Mouse (Mus musculus) liver, postnatal 0 days (tissue): Measurements from ENCODE around the gene Spsb3. TPM values are rescaled to one million over a fixed set of nuclear protein-coding genes. Genes with fewer than 3 reads are reported as not detected.

Experiments
- ATAC-seq: fragments of 200-750 bp; cut with Nextera tagmentation; 2 replicates; pipeline ENCODE4 v1.8.0; 2017; ENCODE audit warnings: mild to moderate bottlenecking, moderate library complexity
- DNase-seq: peaks from one replicate; pipeline ENCODE4 v3.0.0-alpha.2; 2016
- H3K27ac ChIP-seq: fragments of 300-500 bp; sonication (generic); 2 replicates; pipeline ENCODE4 v1.5.1; 2014; ENCODE audit warnings: antibody characterized with exemption, moderate library complexity, mild to moderate bottlenecking, low read depth
- H3K27me3 ChIP-seq: fragments of 300-500 bp; sonication (generic); 2 replicates; pipeline ENCODE4 v1.6.1; 2014; ENCODE audit warnings: low read length, control low read depth, mixed read lengths; ENCODE audit not compliant: insufficient read depth
- H3K36me3 ChIP-seq: fragments of 300-500 bp; sonication (generic); replicated peaks from 2 replicates; pipeline ENCODE4 v1.6.1; 2014; ENCODE audit warnings: mild to moderate bottlenecking, control low read depth, low read length, moderate library complexity, mixed read lengths; ENCODE audit not compliant: insufficient read depth
- H3K4me1 ChIP-seq: fragments of 300-500 bp; sonication (generic); 2 replicates; pipeline ENCODE4 v1.6.1; 2014; ENCODE audit warnings: antibody characterized with exemption, mild to moderate bottlenecking, control low read depth; ENCODE audit not compliant: insufficient read depth
- H3K4me2 ChIP-seq: fragments of 300-500 bp; sonication (generic); 2 replicates; pipeline ENCODE4 v1.6.1; 2014; ENCODE audit warnings: low read depth, mild to moderate bottlenecking, low read length, moderate library complexity, mixed read lengths
- H3K4me3 ChIP-seq: fragments of 300-500 bp; sonication (generic); 2 replicates; pipeline ENCODE4 v1.5.1; 2014; ENCODE audit warnings: low read depth, low read length
- H3K9ac ChIP-seq: fragments of 300-500 bp; sonication (generic); replicated peaks from 2 replicates; pipeline ENCODE4 v1.6.1; 2014; ENCODE audit warnings: mild to moderate bottlenecking, moderate library complexity
- H3K9me3 ChIP-seq: fragments of 300-500 bp; sonication (generic); 2 replicates; pipeline ENCODE4 v1.6.1; 2016; ENCODE audit warnings: mild to moderate bottlenecking, control low read depth, low read length, mixed read lengths
- CTCF ChIP-seq: sonication (generic); IDR thresholded peaks from 2 replicates; pipeline ENCODE4 v1.5.1; 2016; ENCODE audit warnings: antibody characterized with exemption, low read depth
- EP300 ChIP-seq: IDR thresholded peaks from 2 replicates; pipeline ENCODE4 v1.6.1; 2016; ENCODE audit warnings: antibody characterized with exemption, low read depth, mild to moderate bottlenecking
- WGBS: fragments of 180-500 bp; shearing (Covaris S2); extraction: QIAGEN DNeasy Blood & Tissue Kit; methylation state at CpG from one replicate; pipeline ENCODE4 v1.1.7; 2014; ENCODE audit not compliant: insufficient replicate concordance; 5-methylcytosine and 5-hydroxymethylcytosine counted together
- polyA plus RNA-seq: library from polyadenylated mRNA; unstranded; fragments of >200 nt; fragmentation: Nextera tagmentation; extraction: Ambion mirVana; gene quantifications from 2 replicates; pipeline ENCODE4 v1.2.1, GENCODE M21; 2015

The Spsb3 gene
- polyA plus RNA-seq, 1 experiment from 2014 or later: 45.5 TPM

GRCm38 (mm10) chr17:24903767-24904166 is 17.3 kb downstream of the Spsb3 start:
- ATAC-seq (no peak), DNase-seq (no peak)
- H3K36me3 ChIP-seq: peaks cover 93% of the 10 kb centered on the region
- TF ChIP-seq CTCF (no peak), EP300 (no peak)
- H3K9me3 ChIP-seq: no peaks in the 10 kb centered on the region
- H3K27me3 ChIP-seq: no peaks in the 10 kb centered on the region
- 93% methylated on average over 9 of the region's 9 CpGs for WGBS
- peaks cover 14% of the 10 kb centered on the region for H3K4me1 ChIP-seq
- no peak overlapping the region for H3K4me2 ChIP-seq
- peak overlapping the region; percentile 89 for H3K27ac ChIP-seq
- H3K9ac ChIP-seq: 0 out of 2 replicates have a peak overlapping the region, but pooled peaks have one; percentile 3
- H3K4me3 ChIP-seq: no peak overlapping the region

GRCm38 (mm10) chr17:24907591-24907990 is 21.1 kb downstream of the Spsb3 start:
- Histone ChIP-seq H3K27me3 (no peaks in the 10 kb centered on the region), H3K4me3 (no peak overlapping the region), H3K4me2 (no peak overlapping the region), H3K9ac (no peak overlapping the region; the same call in 1 of the 2 replicates), H3K4me1 (peaks cover 6% of the 10 kb centered on the region; the same call in 1 of the 2 replicates), H3K27ac (peak overlapping the region; percentile 18; the same call in 1 of the 2 replicates), H3K9me3 (no peaks in the 10 kb centered on the region), H3K36me3 (peaks cover 88% of the 10 kb centered on the region)
- 92% methylated on average over 2 of the region's 2 CpGs for WGBS
- ATAC-seq: peak; percentile 8; the same call in 1 of the 2 replicates
- TF ChIP-seq EP300 (no peak), CTCF (no peak)
- no peak for DNase-seq

- no peaks in the 10 kb centered on the region for H3K9me3 ChIP-seq
Measured at GRCm38 (mm10) chr17:24913984-24914383, 27.5 kb downstream of the Spsb3 start.

GRCm38 (mm10) chr17:24923246-24923645 is 36.8 kb downstream of the Spsb3 start:
- Histone ChIP-seq H3K27me3 (no peaks in the 10 kb centered on the region), H3K4me1 (no peaks in the 10 kb centered on the region), H3K36me3 (peaks cover 70% of the 10 kb centered on the region), H3K4me2 (no peak overlapping the region), H3K27ac (no peak overlapping the region), H3K9me3 (no peaks in the 10 kb centered on the region), H3K9ac (no peak overlapping the region), H3K4me3 (no peak overlapping the region)
- ATAC-seq: no peak
- no peak for DNase-seq
- no peak for TF ChIP-seq CTCF
- 86% methylated on average over 1 of the region's 1 CpGs for WGBS

More at GRCm38 (mm10) chr17:24913984-24914383, 27.5 kb downstream of the Spsb3 start:
- no peaks in the 10 kb centered on the region for H3K27me3 ChIP-seq
- no peak overlapping the region for H3K9ac ChIP-seq
- DNase-seq: no peak
- H3K27ac ChIP-seq: no peak overlapping the region
- no peak for TF ChIP-seq EP300
- no peak for TF ChIP-seq CTCF
- peaks cover 86% of the 10 kb centered on the region for H3K36me3 ChIP-seq
- H3K4me2 ChIP-seq: no peak overlapping the region
- no peak overlapping the region for H3K4me3 ChIP-seq
- no peak for ATAC-seq
- H3K4me1 ChIP-seq: no peaks in the 10 kb centered on the region

GRCm38 (mm10) chr17:24929506-24929905 is 43.1 kb downstream of the Spsb3 start:
- no peak for TF ChIP-seq CTCF

GRCm38 (mm10) chr17:24932431-24932830 is 46.0 kb downstream of the Spsb3 start:
- WGBS: 90% methylated on average over 4 of the region's 4 CpGs

More at GRCm38 (mm10) chr17:24929506-24929905, 43.1 kb downstream of the Spsb3 start:
- Histone ChIP-seq H3K9me3 (no peaks in the 10 kb centered on the region), H3K27ac (no peak overlapping the region), H3K4me3 (no peak overlapping the region), H3K36me3 (peaks cover 24% of the 10 kb centered on the region), H3K4me1 (peaks cover 3% of the 10 kb centered on the region; the same call in 1 of the 2 replicates), H3K4me2 (no peak overlapping the region), H3K27me3 (no peaks in the 10 kb centered on the region), H3K9ac (no peak overlapping the region)
- ATAC-seq (no peak), DNase-seq (no peak)
- 74% methylated on average over 1 of the region's 1 CpGs for WGBS

GRCm38 (mm10) chr17:24933163-24933562 is 46.7 kb downstream of the Spsb3 start:
- H3K4me2 ChIP-seq: no peak overlapping the region
- 81% methylated on average over 4 of the region's 4 CpGs for WGBS

More at GRCm38 (mm10) chr17:24932431-24932830, 46.0 kb downstream of the Spsb3 start:
- Histone ChIP-seq H3K27ac (no peak overlapping the region), H3K36me3 (peaks cover 11% of the 10 kb centered on the region; the same call in 1 of the 2 replicates), H3K4me1 (peaks cover 19% of the 10 kb centered on the region), H3K4me3 (no peak overlapping the region), H3K9me3 (no peaks in the 10 kb centered on the region), H3K27me3 (no peaks in the 10 kb centered on the region), H3K9ac (no peak overlapping the region), H3K4me2 (no peak overlapping the region)
- ATAC-seq (no peak), DNase-seq (no peak)
- TF ChIP-seq EP300 (no peak), CTCF (no peak)

More at GRCm38 (mm10) chr17:24933163-24933562, 46.7 kb downstream of the Spsb3 start:
- H3K36me3 ChIP-seq: 0 out of 2 replicates have a peak, but pooled peaks cover 8% of the 10 kb centered on the region
- H3K4me3 ChIP-seq: no peak overlapping the region
- ATAC-seq (no peak), DNase-seq (no peak)
- H3K9me3 ChIP-seq: no peaks in the 10 kb centered on the region
- H3K4me1 ChIP-seq: peaks cover 19% of the 10 kb centered on the region
- no peaks in the 10 kb centered on the region for H3K27me3 ChIP-seq
- TF ChIP-seq EP300: no peak
- TF ChIP-seq CTCF: no peak
- no peak overlapping the region for H3K27ac ChIP-seq
- H3K9ac ChIP-seq: no peak overlapping the region
